Mouse (Mus musculus): ENCODE data around the gene Smarca1. TPM values are rescaled to one million over a fixed set of nuclear protein-coding genes. Genes with fewer than 3 reads are reported as not detected.

Smarca1 gene
- polyA plus RNA-seq, 1 experiment from 2014 or later, result 15.8 TPM

Other genes starting within 250 kb of the Smarca1 start
- 16.4 and 20.0 TPM in 2 replicates for gene Ocrl, start 19.4 kb upstream of the Smarca1 start, polyA plus RNA-seq (2016; fragmentation: Nextera tagmentation; extraction: Ambion mirVana)
- gene Apln, start 141.9 kb upstream of the Smarca1 start, polyA plus RNA-seq (2016; fragmentation: Nextera tagmentation; extraction: Ambion mirVana), result 4.1 and 5.2 TPM in 2 replicates
- 1.9 and 2.2 TPM in 2 replicates for gene Xpnpep2, start 215.8 kb upstream of the Smarca1 start, polyA plus RNA-seq (2016; fragmentation: Nextera tagmentation; extraction: Ambion mirVana)